Mouse (Mus musculus) forebrain, embryonic 15.5 days (tissue): ENCODE data around the gene Isl1. TPM values are rescaled to one million over a fixed set of nuclear protein-coding genes. Genes with fewer than 3 reads are reported as not detected.
A peak's percentile ranks its signal among the peaks of the same experiment; 100 is the strongest.

Experiments used
- ATAC-seq: fragments of 200-750 bp; cut with Nextera tagmentation; replicated peaks from 2 replicates; pipeline ENCODE4 v1.8.0; 2017; ENCODE audit warnings: mild to moderate bottlenecking, moderate TSS enrichment, moderate library complexity
- H3K27ac ChIP-seq: fragments of 300-500 bp; sonication (generic); replicated peaks from 2 replicates; pipeline ENCODE4 v1.5.1; 2015; ENCODE audit warnings: mild to moderate bottlenecking, inconsistent platforms
- H3K27me3 ChIP-seq: fragments of 300-500 bp; sonication (generic); 2 replicates; pipeline ENCODE4 v1.6.1; 2015; ENCODE audit warnings: inconsistent platforms
- H3K36me3 ChIP-seq: fragments of 300-500 bp; sonication (generic); 2 replicates; pipeline ENCODE4 v1.6.1; 2015; ENCODE audit warnings: mild to moderate bottlenecking, inconsistent platforms
- H3K4me1 ChIP-seq: fragments of 300-500 bp; sonication (generic); 2 replicates; pipeline ENCODE4 v1.6.1; 2015; ENCODE audit warnings: inconsistent platforms
- H3K4me2 ChIP-seq: fragments of 300-500 bp; sonication (generic); replicated peaks from 2 replicates; pipeline ENCODE4 v1.6.1; 2015; ENCODE audit warnings: mild to moderate bottlenecking, inconsistent platforms
- H3K4me3 ChIP-seq: fragments of 300-500 bp; sonication (generic); 2 replicates; pipeline ENCODE4 v1.5.1; 2015; ENCODE audit warnings: mild to moderate bottlenecking, inconsistent platforms
- H3K9ac ChIP-seq: fragments of 300-500 bp; sonication (generic); replicated peaks from 2 replicates; pipeline ENCODE4 v1.6.1; 2015; ENCODE audit warnings: mild to moderate bottlenecking, inconsistent platforms
- H3K9me3 ChIP-seq: fragments of 300-500 bp; sonication (generic); 2 replicates; pipeline ENCODE4 v1.6.1; 2016; ENCODE audit warnings: inconsistent platforms
- WGBS: fragments of 180-500 bp; shearing (Covaris S2); methylation state at CpG from one replicate; pipeline ENCODE4 v1.1.7; 2015; ENCODE audit warnings: mixed read lengths; 5-methylcytosine and 5-hydroxymethylcytosine counted together
- polyA plus RNA-seq: library from polyadenylated mRNA; unstranded; fragments of >200 nt; fragmentation: Nextera tagmentation; extraction: Ambion mirVana; gene quantifications from 2 replicates; pipeline ENCODE4 v1.2.1, GENCODE M21; 2015

The Isl1 gene
- 58.1 and 65.4 TPM in 2 replicates for polyA plus RNA-seq

- Histone ChIP-seq H3K9me3 (no peaks in the 10 kb centered on the region), H3K27ac (peak within 1 kb of the TSS; percentile 83), H3K36me3 (no peaks in the 10 kb centered on the region), H3K4me1 (peaks cover 24% of the 10 kb centered on the region), H3K9ac (peak within 1 kb of the TSS; percentile 61), H3K27me3 (peaks cover 68% of the 10 kb centered on the region), H3K4me2 (peak within 1 kb of the TSS; percentile 95), H3K4me3 (peak within 1 kb of the TSS; percentile 60)
- under 1% methylated on average over 82 of the region's 82 CpGs for WGBS
- peak; percentile 93 for ATAC-seq
These were observed at the start of gene Isl1 for GRCm38 (mm10) chr13:116309584-116310462. TSS of gene Isl1 (minus strand) at chr13:116309689.

GRCm38 (mm10) chr13:116335763-116336162 lies 26.3 kb upstream of the Isl1 start:
- Histone ChIP-seq H3K9me3 (no peaks in the 10 kb centered on the region), H3K36me3 (no peaks in the 10 kb centered on the region), H3K27me3 (no peaks in the 10 kb centered on the region), H3K4me2 (no peak overlapping the region), H3K4me3 (no peak overlapping the region), H3K4me1 (no peaks in the 10 kb centered on the region), H3K27ac (no peak overlapping the region), H3K9ac (no peak overlapping the region)
- 73% methylated on average over 3 of the region's 3 CpGs for WGBS
- ATAC-seq: 0 out of 2 replicates have a peak, but pooled peaks have one; percentile 16

- Histone ChIP-seq H3K9ac (no peak overlapping the region), H3K36me3 (no peaks in the 10 kb centered on the region), H3K27me3 (peaks cover 56% of the 10 kb centered on the region), H3K4me1 (peaks cover 20% of the 10 kb centered on the region), H3K9me3 (no peaks in the 10 kb centered on the region), H3K27ac (no peak overlapping the region), H3K4me3 (peak overlapping the region; percentile 15), H3K4me2 (peak overlapping the region; percentile 20)
- no peak for ATAC-seq
- 1% methylated on average over 28 of the region's 28 CpGs for WGBS
These were observed 4.4 kb upstream of the Isl1 start for GRCm38 (mm10) chr13:116313636-116314530.

- no peak overlapping the region for H3K4me3 ChIP-seq
- H3K36me3 ChIP-seq: no peaks in the 10 kb centered on the region
- peaks cover 20% of the 10 kb centered on the region for H3K4me1 ChIP-seq
- peaks cover 58% of the 10 kb centered on the region for H3K27me3 ChIP-seq
- H3K9ac ChIP-seq: no peak overlapping the region
- peak overlapping the region; percentile 17 for H3K4me2 ChIP-seq
- no peak for ATAC-seq
- no peaks in the 10 kb centered on the region for H3K9me3 ChIP-seq
- no peak overlapping the region for H3K27ac ChIP-seq
- WGBS: 3% methylated on average over 13 of the region's 13 CpGs
These were observed 2.6 kb upstream of the Isl1 start for GRCm38 (mm10) chr13:116311871-116312720.

GRCm38 (mm10) chr13:116311011-116311410 lies 1.5 kb upstream of the Isl1 start:
- Histone ChIP-seq H3K9ac (no peak overlapping the region), H3K4me3 (peak overlapping the region; percentile 60), H3K4me2 (peak overlapping the region; percentile 17), H3K36me3 (no peaks in the 10 kb centered on the region), H3K4me1 (peaks cover 20% of the 10 kb centered on the region), H3K27me3 (peaks cover 68% of the 10 kb centered on the region), H3K9me3 (no peaks in the 10 kb centered on the region), H3K27ac (0 out of 2 replicates have a peak overlapping the region, but pooled peaks have one; percentile 25)
- ATAC-seq: no peak
- 7% methylated on average over 4 of the region's 4 CpGs for WGBS

- Histone ChIP-seq H3K9ac (peak overlapping the region; percentile 61; the same call in 1 of the 2 replicates), H3K4me1 (peaks cover 20% of the 10 kb centered on the region), H3K4me2 (peak overlapping the region; percentile 95), H3K4me3 (peak overlapping the region; percentile 60), H3K9me3 (no peaks in the 10 kb centered on the region), H3K27me3 (peaks cover 67% of the 10 kb centered on the region), H3K27ac (no peak overlapping the region), H3K36me3 (no peaks in the 10 kb centered on the region)
- no peak for ATAC-seq
- WGBS: under 1% methylated on average over 9 of the region's 9 CpGs
These were observed 925 bp upstream of the Isl1 start for GRCm38 (mm10) chr13:116310463-116310765.

GRCm38 (mm10) chr13:116308933-116309583 lies 431 bp downstream of the Isl1 start:
- Histone ChIP-seq H3K9ac (peak overlapping the region; percentile 11), H3K27me3 (peaks cover 66% of the 10 kb centered on the region), H3K4me1 (peaks cover 25% of the 10 kb centered on the region), H3K4me2 (peak overlapping the region; percentile 95), H3K27ac (peak overlapping the region; percentile 27), H3K4me3 (peak overlapping the region; percentile 60), H3K36me3 (no peaks in the 10 kb centered on the region), H3K9me3 (no peaks in the 10 kb centered on the region)
- ATAC-seq: peak; percentile 38
- WGBS: under 1% methylated on average over 17 of the region's 18 CpGs

- Histone ChIP-seq H3K27ac (peak overlapping the region; percentile 27), H3K4me1 (peaks cover 18% of the 10 kb centered on the region), H3K36me3 (no peaks in the 10 kb centered on the region), H3K27me3 (peaks cover 68% of the 10 kb centered on the region), H3K9me3 (no peaks in the 10 kb centered on the region), H3K4me3 (peak overlapping the region; percentile 60), H3K9ac (peak overlapping the region; percentile 24; the same call in 1 of the 2 replicates), H3K4me2 (0 out of 2 replicates have a peak overlapping the region, but pooled peaks have one; percentile 6)
- ATAC-seq: no peak
- 1% methylated on average over 20 of the region's 20 CpGs for WGBS
These were observed 1.2 kb downstream of the Isl1 start for GRCm38 (mm10) chr13:116308121-116308932.

GRCm38 (mm10) chr13:116306591-116306990 lies 2.9 kb downstream of the Isl1 start:
- no peak for ATAC-seq
- WGBS: 4% methylated on average over 6 of the region's 6 CpGs
- 0 out of 2 replicates have a peak overlapping the region, but pooled peaks have one; percentile 0 for H3K4me2 ChIP-seq
- no peak overlapping the region for H3K9ac ChIP-seq
- H3K4me1 ChIP-seq: peaks cover 18% of the 10 kb centered on the region
- peaks cover 76% of the 10 kb centered on the region for H3K27me3 ChIP-seq
- 0 out of 2 replicates have a peak, but pooled peaks cover 2% of the 10 kb centered on the region for H3K9me3 ChIP-seq
- H3K27ac ChIP-seq: peak overlapping the region; percentile 39; the same call in 1 of the 2 replicates
- no peaks in the 10 kb centered on the region for H3K36me3 ChIP-seq
- peak overlapping the region; percentile 30 for H3K4me3 ChIP-seq

GRCm38 (mm10) chr13:116305721-116306120 lies 3.8 kb downstream of the Isl1 start:
- Histone ChIP-seq H3K9me3 (0 out of 2 replicates have a peak, but pooled peaks cover 2% of the 10 kb centered on the region), H3K4me1 (peaks cover 18% of the 10 kb centered on the region), H3K4me3 (peak overlapping the region; percentile 30), H3K27me3 (peaks cover 76% of the 10 kb centered on the region), H3K27ac (peak overlapping the region; percentile 39; the same call in 1 of the 2 replicates), H3K9ac (peak overlapping the region; percentile 26), H3K4me2 (peak overlapping the region; percentile 26), H3K36me3 (no peaks in the 10 kb centered on the region)
- ATAC-seq: no peak
- WGBS: 3% methylated on average over 2 of the region's 2 CpGs
